Mouse (Mus musculus): ENCODE data around the gene Nt5c2.

The Nt5c2 gene

GRCm38 (mm10) chr19:46885365-46885764 is 129.6 kb downstream of the Nt5c2 start:
- no peak for DNase-seq (ENCODE audit: low spot score)

GRCm38 (mm10) chr19:46879876-46880275 is 135.1 kb downstream of the Nt5c2 start:
- no peak for DNase-seq (ENCODE audit: low spot score)

- DNase-seq (ENCODE audit: low spot score) = peak; percentile 43
Observed at GRCm38 (mm10) chr19:46878346-46878745, 136.6 kb downstream of the Nt5c2 start.

- DNase-seq (ENCODE audit: low spot score) = no peak
Observed at GRCm38 (mm10) chr19:46877886-46878285, 137.1 kb downstream of the Nt5c2 start.

GRCm38 (mm10) chr19:46875790-46876189 is 139.2 kb downstream of the Nt5c2 start:
- peak; percentile 85 for DNase-seq (ENCODE audit: low spot score)

GRCm38 (mm10) chr19:46873924-46874323 is 141.0 kb downstream of the Nt5c2 start:
- no peak for DNase-seq (ENCODE audit: low spot score)

- DNase-seq (ENCODE audit: low spot score) = no peak
Observed at GRCm38 (mm10) chr19:46871651-46872050, 143.3 kb downstream of the Nt5c2 start.

- DNase-seq (ENCODE audit: low spot score) = no peak
Observed at GRCm38 (mm10) chr19:46871096-46871495, 143.9 kb downstream of the Nt5c2 start.

GRCm38 (mm10) chr19:46869526-46869925 is 145.4 kb downstream of the Nt5c2 start:
- peak; percentile 77 for DNase-seq (ENCODE audit: low spot score)

- no peak for DNase-seq (ENCODE audit: low spot score)
Observed at GRCm38 (mm10) chr19:46869049-46869448, 145.9 kb downstream of the Nt5c2 start.

- no peak for DNase-seq (ENCODE audit: low spot score)
Observed at GRCm38 (mm10) chr19:46865381-46865780, 149.6 kb downstream of the Nt5c2 start.

- DNase-seq (ENCODE audit: low spot score) = no peak
Observed at GRCm38 (mm10) chr19:46864731-46865331, 150.1 kb downstream of the Nt5c2 start.

- DNase-seq (ENCODE audit: low spot score) = no peak
Observed at GRCm38 (mm10) chr19:46864079-46864478, 150.9 kb downstream of the Nt5c2 start.

- DNase-seq (ENCODE audit: low spot score) = no peak
Observed at GRCm38 (mm10) chr19:46863236-46863927, 151.6 kb downstream of the Nt5c2 start.

GRCm38 (mm10) chr19:46862556-46862955 is 152.4 kb downstream of the Nt5c2 start:
- no peak for DNase-seq (ENCODE audit: low spot score)

GRCm38 (mm10) chr19:46858200-46858599 is 156.8 kb downstream of the Nt5c2 start:
- no peak for DNase-seq (ENCODE audit: low spot score)

GRCm38 (mm10) chr19:46857277-46857989 is 157.5 kb downstream of the Nt5c2 start:
- no peak for DNase-seq (ENCODE audit: low spot score)

- DNase-seq (ENCODE audit: low spot score) = no peak
Observed at GRCm38 (mm10) chr19:46856780-46857179, 158.2 kb downstream of the Nt5c2 start.

GRCm38 (mm10) chr19:46856232-46856631 is 158.7 kb downstream of the Nt5c2 start:
- no peak for DNase-seq (ENCODE audit: low spot score)

GRCm38 (mm10) chr19:46849443-46849997 is 165.4 kb downstream of the Nt5c2 start:
- DNase-seq (ENCODE audit: low spot score) = no peak

- no peak for DNase-seq (ENCODE audit: low spot score)
Observed at GRCm38 (mm10) chr19:46848381-46849268, 166.3 kb downstream of the Nt5c2 start.

- DNase-seq (ENCODE audit: low spot score) = no peak
Observed at GRCm38 (mm10) chr19:46846459-46846858, 168.5 kb downstream of the Nt5c2 start.

All from layer of hippocampus, adult 9-10 months (tissue).